Mouse (Mus musculus) erythroblast, embryonic 14.5 days (primary cell): ENCODE measurements around the gene Inpp4a.

Experiments
- GATA1 ChIP-seq: IDR thresholded peaks from 2 replicates; pipeline ENCODE4 v1.6.1; 2012; ENCODE audit warnings: low read length, inconsistent platforms, mixed read lengths
- TAL1 ChIP-seq: IDR thresholded peaks from 3 replicates; pipeline ENCODE4 v1.6.1; 2012; ENCODE audit warnings: low read length, inconsistent platforms, mixed read lengths

- TF ChIP-seq GATA1, result no peak
- TF ChIP-seq TAL1, result no peak
Measured at GRCm38 (mm10) chr1:37350886-37351651, 51.4 kb downstream of the Inpp4a start.
